Mouse (Mus musculus) cerebellum, postnatal 10 days (tissue): ENCODE results near the gene Ccdc57.
"Not testable (repeated sequence)": the region's sequence is repeated elsewhere in the genome, so short reads cannot be mapped to it uniquely, and the experiment has no call there.

ENCODE experiments used
- DNase-seq, 2 experiments: peaks; one replicate each; pipeline ENCODE4 v3.0.0; 2021; ENCODE audit warnings: mixed read lengths in 2 of 2

The Ccdc57 gene

DNA sequence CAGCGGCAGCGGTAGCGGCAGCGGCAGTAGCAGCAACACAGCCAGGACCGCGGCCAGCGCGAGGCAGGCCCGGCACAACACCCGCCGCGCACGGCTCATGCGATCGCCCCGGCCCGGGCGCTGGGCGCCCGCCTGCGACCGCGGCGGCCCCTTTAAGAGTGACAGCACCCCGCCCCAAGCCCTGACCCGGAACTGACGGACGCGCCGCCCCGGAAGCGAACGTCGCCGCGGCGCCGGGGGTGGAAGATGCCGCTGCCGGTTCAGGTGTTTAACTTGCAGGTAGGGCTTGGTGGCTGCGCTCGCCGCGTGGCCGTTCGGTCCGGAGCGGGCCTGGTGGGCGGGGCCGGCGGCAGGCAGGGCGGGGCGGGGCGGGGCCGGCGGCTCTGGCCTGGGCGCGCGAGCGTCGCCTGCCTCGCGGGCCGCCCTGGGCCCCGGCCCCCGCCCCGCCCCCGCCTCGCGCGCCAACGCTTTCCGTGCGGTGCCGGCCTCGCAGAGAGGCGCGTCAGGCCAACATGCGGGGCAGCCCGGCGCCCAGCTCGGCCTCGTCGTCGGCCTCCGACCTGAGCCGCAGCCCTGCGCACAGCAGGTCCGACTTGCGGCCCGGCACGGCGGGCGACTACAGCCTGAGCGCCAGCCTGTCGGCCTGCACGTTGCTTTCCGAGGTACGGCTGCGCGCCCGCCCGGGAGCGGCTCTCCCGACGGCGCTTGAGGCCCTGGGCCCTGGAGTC is 148.4 kb downstream of the Ccdc57 start, which contains the start of the genes Rfng and Gps1:
Rfng (minus strand) TSS at position 144 of the 728 bp plus-strand sequence.
Gps1 (plus strand) TSS at position 209 of the 728 bp plus-strand sequence.
- DNase-seq = peak; percentile 91

DNA sequence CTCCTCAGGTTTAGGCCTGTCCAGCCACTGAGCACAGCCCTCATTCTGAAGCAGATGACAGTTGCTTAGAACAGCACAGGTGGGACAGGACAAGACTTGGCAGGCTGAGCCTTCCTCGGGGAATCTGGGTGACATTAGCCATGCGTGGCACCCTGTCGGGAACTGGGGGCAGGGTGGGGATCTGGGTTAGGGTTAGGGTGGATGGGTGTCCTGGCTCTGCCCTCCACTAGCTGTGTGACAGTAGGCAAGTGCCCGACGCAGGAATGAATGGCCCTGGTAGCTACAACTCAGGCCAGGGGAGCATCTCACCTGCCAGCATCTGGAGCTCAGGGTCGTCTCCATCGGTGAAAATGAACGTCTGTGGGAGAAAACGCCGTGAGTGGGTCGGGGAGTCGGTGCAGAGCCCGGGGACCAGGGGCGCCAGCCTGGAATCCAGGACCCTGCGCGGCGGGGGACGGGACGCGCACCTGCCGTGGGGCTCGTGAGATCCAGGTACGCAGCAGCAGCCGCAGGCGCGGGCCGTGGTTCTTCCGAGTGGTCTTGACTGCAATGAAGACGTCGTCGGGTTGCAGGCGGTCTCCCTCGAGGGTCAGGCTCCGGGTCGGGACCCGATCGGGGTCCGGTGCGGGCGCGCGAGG is 149.1 kb downstream of the Ccdc57 start:
- peak; percentile 46 to 54 for DNase-seq

DNA sequence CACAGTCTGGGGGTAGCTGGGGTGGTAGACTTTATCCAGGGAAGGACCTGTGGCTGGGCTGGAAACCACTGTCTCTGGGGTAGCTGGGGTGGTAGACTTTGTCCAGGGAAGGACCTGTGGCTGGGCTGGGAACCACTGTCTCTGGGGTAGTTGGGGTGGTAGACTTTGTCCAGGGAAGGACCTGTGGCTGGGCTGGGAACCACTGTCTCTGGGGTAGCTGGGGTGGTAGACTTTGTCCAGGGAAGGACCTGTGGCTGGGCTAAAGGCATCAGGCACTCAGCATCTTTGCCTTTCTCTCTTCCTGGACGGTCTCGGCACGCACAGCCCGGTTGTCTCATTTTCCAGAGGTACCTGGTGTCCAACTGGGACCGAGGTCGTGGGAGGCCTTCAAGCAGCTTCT is 151.3 kb downstream of the Ccdc57 start:
- not testable (repeated sequence) for DNase-seq

DNA sequence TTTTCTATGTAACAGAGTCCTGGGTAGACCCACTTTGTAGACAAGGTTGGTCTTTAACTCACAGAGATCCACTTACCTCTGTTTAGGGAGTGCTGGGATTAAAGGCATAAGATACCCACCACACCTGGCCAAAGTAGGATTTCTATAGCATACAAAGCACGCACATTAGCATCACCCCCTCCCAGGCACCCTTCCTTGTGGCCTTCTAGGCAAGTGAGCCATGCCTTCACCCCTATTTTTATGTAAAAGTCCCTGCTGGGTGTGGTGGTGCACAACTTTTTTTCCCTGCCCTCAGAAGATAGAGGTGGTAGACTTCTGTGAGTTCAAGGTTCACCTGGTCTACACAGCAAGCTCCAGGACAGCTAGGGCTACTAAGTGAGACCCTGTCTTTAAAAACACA is 152.8 kb downstream of the Ccdc57 start:
- no peak for DNase-seq

DNA sequence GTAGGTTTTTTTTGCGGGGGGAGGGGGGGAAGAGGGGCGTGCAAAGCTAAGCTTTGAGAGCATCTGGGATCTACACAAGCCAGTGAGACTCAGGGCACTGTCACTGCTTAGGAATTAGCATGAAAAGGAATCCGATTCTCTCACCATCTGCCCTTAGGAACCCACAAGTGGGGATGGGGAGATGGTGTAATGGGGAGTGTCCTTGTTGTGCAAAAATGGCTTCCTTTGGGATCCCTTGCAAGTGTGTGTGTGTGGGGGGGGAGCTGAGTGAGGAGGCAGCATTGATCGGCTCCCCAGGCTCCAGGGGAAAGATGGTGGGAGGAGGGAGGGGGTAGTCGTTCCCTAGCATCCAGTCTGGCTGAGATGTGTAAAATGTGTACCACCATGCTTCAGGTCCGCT is 155.5 kb downstream of the Ccdc57 start:
- DNase-seq = peak in 1 of 2 experiments; percentile 8
